Mouse (Mus musculus) forebrain, embryonic 11.5 days (tissue): ENCODE results near the gene Hpcal1. TPM values are rescaled to one million over a fixed set of nuclear protein-coding genes. Genes with fewer than 3 reads are reported as not detected.
A peak's percentile ranks its signal among the peaks of the same experiment; 100 is the strongest.
"Not testable (repeated sequence)": the region's sequence is repeated elsewhere in the genome, so short reads cannot be mapped to it uniquely, and the experiment has no call there.

Experiments used
- ATAC-seq: fragments of 200-750 bp; cut with Nextera tagmentation; replicated peaks from 2 replicates; pipeline ENCODE4 v1.8.0; 2017; ENCODE audit warnings: moderate TSS enrichment; ENCODE audit not compliant: low FRiP score
- DNase-seq: peaks from one replicate; pipeline ENCODE4 v3.0.0-alpha.2; 2017; ENCODE audit warnings: low spot score
- H3K27ac ChIP-seq: fragments of 300-500 bp; sonication (generic); 2 replicates; pipeline ENCODE4 v1.5.1; 2014; ENCODE audit warnings: low read depth, low read length
- H3K27me3 ChIP-seq: fragments of 300-500 bp; sonication (generic); 2 replicates; pipeline ENCODE4 v1.6.1; 2014; ENCODE audit warnings: mild to moderate bottlenecking, low read length, mixed read lengths; ENCODE audit not compliant: control insufficient read depth, insufficient read depth
- H3K36me3 ChIP-seq: fragments of 300-500 bp; sonication (generic); 2 replicates; pipeline ENCODE4 v1.6.1; 2014; ENCODE audit warnings: mild to moderate bottlenecking, low read length, moderate library complexity, mixed read lengths; ENCODE audit not compliant: control insufficient read depth, insufficient read depth
- H3K4me1 ChIP-seq: fragments of 300-500 bp; sonication (generic); replicated peaks from 2 replicates; pipeline ENCODE4 v1.6.1; 2014; ENCODE audit warnings: low read length, mixed read lengths; ENCODE audit not compliant: control insufficient read depth, insufficient read depth
- H3K4me2 ChIP-seq: fragments of 300-500 bp; sonication (generic); 2 replicates; pipeline ENCODE4 v1.6.1; 2014; ENCODE audit warnings: low read depth, mild to moderate bottlenecking, low read length, moderate library complexity, mixed read lengths; ENCODE audit not compliant: severe bottlenecking
- H3K4me3 ChIP-seq: fragments of 300-500 bp; sonication (generic); 2 replicates; pipeline ENCODE4 v1.5.1; 2014; ENCODE audit warnings: low read depth, low read length
- H3K9ac ChIP-seq: fragments of 300-500 bp; sonication (generic); 2 replicates; pipeline ENCODE4 v1.6.1; 2014; ENCODE audit warnings: low read length
- H3K9me3 ChIP-seq: fragments of 300-500 bp; sonication (generic); 2 replicates; pipeline ENCODE4 v1.6.1; 2016; ENCODE audit warnings: low read length, mixed read lengths; ENCODE audit not compliant: control insufficient read depth
- WGBS: fragments of 180-500 bp; shearing (Covaris S2); extraction: QIAGEN DNeasy Blood & Tissue Kit; methylation state at CpG from one replicate; pipeline ENCODE4 v1.1.7; 2014; 5-methylcytosine and 5-hydroxymethylcytosine counted together
- polyA plus RNA-seq: library from polyadenylated mRNA; unstranded; fragments of >200 nt; fragmentation: Nextera tagmentation; extraction: Ambion mirVana; gene quantifications from 2 replicates; pipeline ENCODE4 v1.2.1, GENCODE M21; 2014

Gene Hpcal1
- polyA plus RNA-seq, 1 experiment from 2014 or later, result 41.9 TPM

GRCm38 (mm10) chr12:17762286-17762933 is 71.8 kb downstream of the Hpcal1 start:
- 66% methylated on average over 6 of the region's 6 CpGs for WGBS
- no peak overlapping the region for H3K27ac ChIP-seq
- no peak for DNase-seq

GRCm38 (mm10) chr12:17763054-17763453 is 72.4 kb downstream of the Hpcal1 start:
- ATAC-seq, result no peak
- no peaks in the 10 kb centered on the region for H3K4me1 ChIP-seq
- no peaks in the 10 kb centered on the region for H3K36me3 ChIP-seq
- H3K4me3 ChIP-seq, result no peak overlapping the region
- no peak overlapping the region for H3K4me2 ChIP-seq
- H3K27me3 ChIP-seq, result no peaks in the 10 kb centered on the region
- no peak overlapping the region for H3K9ac ChIP-seq
- DNase-seq, result no peak
- no peaks in the 10 kb centered on the region for H3K9me3 ChIP-seq
- no peak overlapping the region for H3K27ac ChIP-seq

More at GRCm38 (mm10) chr12:17762286-17762933, 71.8 kb downstream of the Hpcal1 start:
- Histone ChIP-seq H3K36me3 (no peaks in the 10 kb centered on the region), H3K4me3 (no peak overlapping the region), H3K9me3 (no peaks in the 10 kb centered on the region), H3K27me3 (no peaks in the 10 kb centered on the region), H3K4me2 (no peak overlapping the region), H3K4me1 (no peaks in the 10 kb centered on the region), H3K9ac (no peak overlapping the region)
- ATAC-seq, result no peak

- no peaks in the 10 kb centered on the region for H3K27me3 ChIP-seq
- H3K4me1 ChIP-seq, result no peaks in the 10 kb centered on the region
- no peak overlapping the region for H3K9ac ChIP-seq
- ATAC-seq, result no peak
- no peak overlapping the region for H3K4me3 ChIP-seq
- H3K36me3 ChIP-seq, result no peaks in the 10 kb centered on the region
- H3K27ac ChIP-seq, result no peak overlapping the region
- no peak overlapping the region for H3K4me2 ChIP-seq
- 79% methylated on average over 3 of the region's 3 CpGs for WGBS
- no peak for DNase-seq
- no peaks in the 10 kb centered on the region for H3K9me3 ChIP-seq
Measured at GRCm38 (mm10) chr12:17764005-17764404, 73.3 kb downstream of the Hpcal1 start.

- H3K9me3 ChIP-seq, H3K4me2 ChIP-seq, DNase-seq, H3K4me3 ChIP-seq, H3K36me3 ChIP-seq, H3K4me1 ChIP-seq, H3K27ac ChIP-seq, H3K27me3 ChIP-seq, H3K9ac ChIP-seq, ATAC-seq: not testable (repeated sequence)
- 78% methylated on average over 1 of the region's 1 CpGs for WGBS
Measured at GRCm38 (mm10) chr12:17767567-17767966, 76.9 kb downstream of the Hpcal1 start.

GRCm38 (mm10) chr12:17769476-17770172 is 79.0 kb downstream of the Hpcal1 start:
- DNase-seq, result no peak

GRCm38 (mm10) chr12:17770538-17770937 is 79.9 kb downstream of the Hpcal1 start:
- Histone ChIP-seq H3K27ac (no peak overlapping the region), H3K4me1 (no peaks in the 10 kb centered on the region), H3K4me3 (no peak overlapping the region), H3K9me3 (no peaks in the 10 kb centered on the region), H3K27me3 (no peaks in the 10 kb centered on the region), H3K9ac (no peak overlapping the region), H3K4me2 (no peak overlapping the region), H3K36me3 (no peaks in the 10 kb centered on the region)
- WGBS, result 53% methylated on average over 2 of the region's 2 CpGs
- no peak for DNase-seq
- no peak for ATAC-seq

More at GRCm38 (mm10) chr12:17769476-17770172, 79.0 kb downstream of the Hpcal1 start:
- no peak overlapping the region for H3K4me2 ChIP-seq
- no peak overlapping the region for H3K27ac ChIP-seq
- ATAC-seq, result no peak
- 82% methylated on average over 2 of the region's 2 CpGs for WGBS
- H3K4me3 ChIP-seq, result no peak overlapping the region
- H3K36me3 ChIP-seq, result no peaks in the 10 kb centered on the region
- H3K4me1 ChIP-seq, result no peaks in the 10 kb centered on the region
- no peak overlapping the region for H3K9ac ChIP-seq
- no peaks in the 10 kb centered on the region for H3K9me3 ChIP-seq
- no peaks in the 10 kb centered on the region for H3K27me3 ChIP-seq

- not testable (repeated sequence) for H3K9me3 ChIP-seq, H3K4me1 ChIP-seq, H3K4me2 ChIP-seq, H3K27ac ChIP-seq, H3K36me3 ChIP-seq, H3K27me3 ChIP-seq, H3K4me3 ChIP-seq, ATAC-seq, H3K9ac ChIP-seq, DNase-seq
- WGBS, result 90% methylated on average over 5 of the region's 5 CpGs
Measured at GRCm38 (mm10) chr12:17773721-17774120, 83.1 kb downstream of the Hpcal1 start.

GRCm38 (mm10) chr12:17774842-17775241 is 84.2 kb downstream of the Hpcal1 start:
- 74% methylated on average over 3 of the region's 3 CpGs for WGBS
- H3K9ac ChIP-seq, H3K4me3 ChIP-seq, H3K4me2 ChIP-seq, H3K36me3 ChIP-seq, H3K27ac ChIP-seq, H3K27me3 ChIP-seq, DNase-seq, H3K9me3 ChIP-seq, ATAC-seq, H3K4me1 ChIP-seq: not testable (repeated sequence)

- no peak overlapping the region for H3K27ac ChIP-seq
- DNase-seq (peak; percentile 68), ATAC-seq (peak; percentile 56; the same call in 1 of the 2 replicates)
- no peak overlapping the region for H3K4me2 ChIP-seq
- no peak overlapping the region for H3K4me3 ChIP-seq
- no peaks in the 10 kb centered on the region for H3K27me3 ChIP-seq
- 0 out of 2 replicates have a peak, but pooled peaks cover 2% of the 10 kb centered on the region for H3K4me1 ChIP-seq
- no peak overlapping the region for H3K9ac ChIP-seq
- no peaks in the 10 kb centered on the region for H3K36me3 ChIP-seq
- 12% methylated on average over 3 of the region's 3 CpGs for WGBS
- H3K9me3 ChIP-seq, result no peaks in the 10 kb centered on the region
Measured at GRCm38 (mm10) chr12:17778320-17778719, 87.7 kb downstream of the Hpcal1 start.
